Mouse (Mus musculus) intestine, postnatal 0 days (tissue): ENCODE measurements around the gene 1700037H04Rik. TPM values are rescaled to one million over a fixed set of nuclear protein-coding genes. Genes with fewer than 3 reads are reported as not detected.
"Not testable (repeated sequence)": the region's sequence is repeated elsewhere in the genome, so short reads cannot be mapped to it uniquely, and the experiment has no call there.

ENCODE experiments used
- ATAC-seq: fragments of 200-750 bp; cut with Nextera tagmentation; 2 replicates; pipeline ENCODE4 v1.8.0; 2017; ENCODE audit warnings: mild to moderate bottlenecking, moderate TSS enrichment, moderate library complexity
- H3K27ac ChIP-seq: fragments of 300-500 bp; sonication (generic); 2 replicates; pipeline ENCODE4 v1.5.1; 2014; ENCODE audit warnings: mild to moderate bottlenecking, low read depth, low read length, moderate library complexity
- H3K27me3 ChIP-seq: fragments of 300-500 bp; sonication (generic); replicated peaks from 2 replicates; pipeline ENCODE4 v1.6.1; 2014; ENCODE audit warnings: low read length, mixed read lengths; ENCODE audit not compliant: control insufficient read depth, insufficient read depth
- H3K36me3 ChIP-seq: fragments of 300-500 bp; sonication (generic); 2 replicates; pipeline ENCODE4 v1.6.1; 2014; ENCODE audit warnings: mild to moderate bottlenecking, moderate library complexity; ENCODE audit not compliant: control insufficient read depth, insufficient read depth
- H3K4me1 ChIP-seq: fragments of 300-500 bp; sonication (generic); replicated peaks from 2 replicates; pipeline ENCODE4 v1.6.1; 2014; ENCODE audit warnings: antibody characterized with exemption, low read length, mixed read lengths; ENCODE audit not compliant: control insufficient read depth, insufficient read depth
- H3K4me2 ChIP-seq: fragments of 300-500 bp; sonication (generic); replicated peaks from 2 replicates; pipeline ENCODE4 v1.6.1; 2014; ENCODE audit warnings: low read depth, mild to moderate bottlenecking, moderate library complexity
- H3K4me3 ChIP-seq: fragments of 300-500 bp; sonication (generic); 2 replicates; pipeline ENCODE4 v1.5.1; 2014; ENCODE audit warnings: low read depth, low read length
- H3K9ac ChIP-seq: fragments of 300-500 bp; sonication (generic); 2 replicates; pipeline ENCODE4 v1.6.1; 2014; ENCODE audit warnings: mild to moderate bottlenecking, low read depth, low read length
- H3K9me3 ChIP-seq: fragments of 300-500 bp; sonication (generic); 2 replicates; pipeline ENCODE4 v1.6.1; 2016; ENCODE audit warnings: mixed run types; ENCODE audit not compliant: control insufficient read depth
- CTCF ChIP-seq: sonication (generic); IDR thresholded peaks from 2 replicates; pipeline ENCODE4 v1.5.1; 2016; ENCODE audit warnings: low read depth, mild to moderate bottlenecking, control low read depth, antibody characterized with exemption, moderate library complexity
- WGBS: fragments of 180-500 bp; shearing (Covaris S2); extraction: QIAGEN DNeasy Blood & Tissue Kit; methylation state at CpG from one replicate; pipeline ENCODE4 v1.1.7; 2014; 5-methylcytosine and 5-hydroxymethylcytosine counted together
- polyA plus RNA-seq: library from polyadenylated mRNA; unstranded; fragments of >200 nt; fragmentation: Nextera tagmentation; extraction: Ambion mirVana; gene quantifications from 2 replicates; pipeline ENCODE4 v1.2.1, GENCODE M21; 2015

The 1700037H04Rik gene
- polyA plus RNA-seq, 1 experiment from 2014 or later: 145 TPM

DNA sequence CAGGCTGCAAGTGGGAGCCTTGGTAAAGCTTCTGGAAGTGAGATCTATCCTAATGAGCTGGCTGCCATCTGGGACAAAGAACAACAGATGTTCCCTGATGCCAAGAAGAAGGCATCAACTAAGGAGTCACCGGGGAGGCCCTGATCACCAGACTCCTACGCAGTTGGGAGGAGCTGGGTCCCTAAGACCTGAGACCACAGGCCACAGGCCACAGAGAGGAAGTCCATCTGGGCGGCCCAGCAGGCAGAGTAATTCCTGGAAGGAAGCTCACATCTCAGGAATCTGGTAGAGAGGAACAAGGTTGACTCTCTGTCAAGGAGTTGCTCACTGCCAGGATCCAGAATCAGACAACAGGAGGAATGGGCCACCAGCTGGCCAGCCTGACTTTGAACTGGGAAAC, 35.7 kb downstream of the 1700037H04Rik start:
- H3K27ac ChIP-seq: no peak overlapping the region
- peaks cover 6% of the 10 kb centered on the region; the same call in 1 of the 2 replicates for H3K4me1 ChIP-seq
- H3K9ac ChIP-seq: no peak overlapping the region
- ATAC-seq: no peak
- no peak overlapping the region for H3K4me2 ChIP-seq
- H3K9me3 ChIP-seq: no peaks in the 10 kb centered on the region
- H3K27me3 ChIP-seq: no peaks in the 10 kb centered on the region
- no peak for TF ChIP-seq CTCF
- no peak overlapping the region for H3K4me3 ChIP-seq
- 70% methylated on average over 3 of the region's 3 CpGs for WGBS
- H3K36me3 ChIP-seq: no peaks in the 10 kb centered on the region

DNA sequence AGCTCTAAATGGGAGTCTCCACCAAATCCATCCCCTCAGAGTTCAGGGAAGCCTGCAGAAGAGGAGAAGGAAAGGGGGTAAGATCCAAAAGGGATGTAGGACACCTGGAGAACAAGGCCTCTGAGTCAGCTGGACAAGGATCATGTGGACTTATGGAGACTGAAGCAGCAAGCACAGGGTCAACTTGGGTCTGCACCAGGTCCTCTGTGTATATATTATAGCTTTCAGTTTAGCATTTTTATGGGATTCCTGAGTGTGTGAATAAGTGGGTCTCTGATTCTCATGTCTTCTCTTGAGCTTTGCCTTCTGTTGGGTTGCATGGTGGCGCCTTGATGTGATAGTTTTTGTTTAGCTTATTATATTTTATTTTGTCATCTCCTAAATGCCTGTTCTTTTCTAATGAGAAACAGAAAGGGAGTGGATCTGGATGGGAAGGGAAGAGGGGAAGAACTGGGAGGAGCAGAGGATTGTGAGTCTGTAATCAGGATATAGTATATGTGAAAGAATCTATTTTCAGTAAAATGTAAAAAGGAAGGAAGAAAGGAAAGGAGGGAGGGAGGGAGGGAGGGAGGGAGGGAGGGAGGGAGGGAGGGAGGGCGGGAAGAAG, 40.8 kb downstream of the 1700037H04Rik start:
- ATAC-seq: no peak
- no peak overlapping the region for H3K9ac ChIP-seq
- no peaks in the 10 kb centered on the region for H3K4me1 ChIP-seq
- H3K4me2 ChIP-seq: no peak overlapping the region
- no peak overlapping the region for H3K27ac ChIP-seq
- no peak for TF ChIP-seq CTCF
- H3K4me3 ChIP-seq: no peak overlapping the region
- H3K9me3 ChIP-seq: no peaks in the 10 kb centered on the region
- H3K36me3 ChIP-seq: no peaks in the 10 kb centered on the region
- WGBS: 65% methylated on average over 2 of the region's 2 CpGs
- no peaks in the 10 kb centered on the region for H3K27me3 ChIP-seq

DNA sequence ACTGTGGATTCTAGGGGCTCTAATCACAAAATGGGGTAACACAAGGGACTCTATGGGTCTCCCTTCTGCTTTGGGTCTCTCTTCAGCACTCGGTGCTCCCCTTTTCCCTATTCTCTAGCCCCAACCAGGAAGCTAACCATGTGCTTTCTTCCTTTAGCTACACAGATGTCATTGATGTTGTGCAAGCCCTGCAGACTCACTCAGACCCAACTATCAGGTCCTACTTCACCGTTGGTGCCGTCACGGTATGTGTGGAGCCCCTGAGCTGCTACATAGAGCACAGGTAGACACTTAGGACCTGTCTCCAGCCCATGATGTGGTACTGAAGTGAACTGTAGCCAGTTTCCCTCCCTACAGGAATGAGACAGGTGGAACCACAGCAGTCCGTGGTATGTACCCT, 53.9 kb downstream of the 1700037H04Rik start:
- TF ChIP-seq CTCF: no peak
- Histone ChIP-seq H3K4me2 (no peak overlapping the region), H3K27me3 (no peaks in the 10 kb centered on the region), H3K4me1 (no peaks in the 10 kb centered on the region), H3K36me3 (no peaks in the 10 kb centered on the region), H3K9me3 (no peaks in the 10 kb centered on the region), H3K9ac (no peak overlapping the region), H3K27ac (no peak overlapping the region), H3K4me3 (no peak overlapping the region)
- ATAC-seq: no peak
- 86% methylated on average over 5 of the region's 5 CpGs for WGBS

DNA sequence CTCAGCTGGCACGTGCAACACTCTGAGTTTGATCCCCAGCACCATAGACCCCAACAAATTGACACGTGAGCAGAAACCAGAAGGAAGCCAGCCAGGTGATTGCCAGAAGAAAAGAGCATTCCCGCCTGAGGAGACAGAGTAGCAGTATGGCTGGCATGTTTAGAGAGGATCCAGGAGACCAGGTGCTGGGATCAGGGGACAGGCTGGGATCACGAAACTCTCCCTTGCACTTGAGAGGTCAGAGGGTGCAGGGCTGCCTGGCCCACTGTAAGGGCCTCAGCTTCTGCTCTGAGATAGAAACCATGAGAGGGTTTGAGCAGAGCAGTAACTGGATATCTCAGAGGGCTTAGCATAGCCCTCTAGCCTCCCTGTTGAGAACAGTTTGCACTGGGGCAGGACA, 54.8 kb downstream of the 1700037H04Rik start:
- H3K9me3 ChIP-seq, ATAC-seq, H3K27me3 ChIP-seq, H3K9ac ChIP-seq, H3K4me3 ChIP-seq, H3K36me3 ChIP-seq, H3K4me1 ChIP-seq, H3K4me2 ChIP-seq, H3K27ac ChIP-seq: not testable (repeated sequence)
- 69% methylated on average over 4 of the region's 4 CpGs for WGBS

DNA sequence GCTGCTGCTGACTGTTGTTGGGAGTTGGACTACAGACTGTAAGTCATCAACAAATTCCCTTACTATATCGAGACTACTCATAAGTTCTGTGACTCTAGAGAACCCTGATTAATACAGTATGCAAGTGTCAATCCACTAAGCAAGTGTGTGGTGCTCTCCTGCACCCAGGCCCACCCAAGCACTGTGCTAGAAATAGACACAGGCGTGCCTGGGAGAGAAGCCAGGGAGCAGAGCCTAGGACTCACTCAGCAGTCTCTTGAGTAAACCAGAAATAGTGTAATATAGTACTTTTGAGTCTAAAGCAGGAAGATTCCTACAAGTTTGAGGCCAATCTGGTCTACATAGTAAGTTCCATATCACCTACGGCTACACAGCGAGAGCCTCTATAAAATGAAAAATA, 55.9 kb downstream of the 1700037H04Rik start:
- ATAC-seq: no peak
- no peaks in the 10 kb centered on the region for H3K9me3 ChIP-seq
- WGBS: 79% methylated on average over 4 of the region's 4 CpGs
- no peak overlapping the region for H3K4me3 ChIP-seq
- H3K27ac ChIP-seq: no peak overlapping the region
- no peaks in the 10 kb centered on the region for H3K4me1 ChIP-seq
- H3K4me2 ChIP-seq: no peak overlapping the region
- H3K36me3 ChIP-seq: no peaks in the 10 kb centered on the region
- no peak for TF ChIP-seq CTCF
- H3K27me3 ChIP-seq: no peaks in the 10 kb centered on the region
- H3K9ac ChIP-seq: no peak overlapping the region

DNA sequence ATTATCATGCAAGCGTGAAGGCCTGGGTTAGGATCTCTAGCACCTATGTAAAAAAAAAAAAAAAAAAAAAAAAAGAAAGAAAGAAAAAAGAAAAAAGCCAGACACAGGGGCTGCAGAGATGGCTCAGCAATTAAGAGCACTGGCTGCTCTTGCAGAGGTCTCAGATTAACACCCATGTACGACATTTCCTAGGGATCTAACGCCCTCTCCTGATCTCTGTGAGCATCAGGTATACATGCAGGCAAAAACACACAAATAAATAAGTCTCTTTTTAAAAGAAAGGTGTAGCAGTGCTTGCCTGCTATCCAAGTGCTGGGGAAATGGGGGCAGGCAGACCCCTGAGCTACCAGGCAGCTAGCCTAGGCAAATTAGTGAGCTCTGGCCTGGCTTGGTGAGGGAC, 58.4 kb downstream of the 1700037H04Rik start:
- Histone ChIP-seq H3K4me1 (no peaks in the 10 kb centered on the region), H3K27me3 (no peaks in the 10 kb centered on the region), H3K9ac (no peak overlapping the region), H3K4me3 (no peak overlapping the region), H3K4me2 (no peak overlapping the region), H3K9me3 (no peaks in the 10 kb centered on the region), H3K36me3 (no peaks in the 10 kb centered on the region), H3K27ac (no peak overlapping the region)
- ATAC-seq: no peak
- TF ChIP-seq CTCF: no peak
- WGBS: 79% methylated on average over 3 of the region's 3 CpGs

DNA sequence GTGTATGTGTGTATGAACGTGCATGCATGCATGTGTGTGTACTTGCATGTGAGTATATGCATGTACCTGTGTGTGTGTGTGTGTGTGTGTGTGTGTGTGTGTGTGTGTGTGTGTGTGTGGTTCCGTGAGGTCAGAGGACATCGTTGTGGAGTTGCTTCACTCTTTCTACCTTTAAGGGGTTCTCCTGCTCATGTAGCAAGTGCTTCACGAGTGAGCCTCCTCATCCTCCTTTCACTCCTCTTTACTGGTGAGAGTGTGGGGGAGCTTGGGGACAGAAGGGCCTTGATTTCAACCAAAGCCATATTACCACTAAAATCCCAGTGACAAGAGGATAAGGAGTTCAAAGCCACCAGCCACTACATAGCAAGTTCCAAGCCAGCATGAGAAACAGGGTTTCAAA, 62.8 kb downstream of the 1700037H04Rik start:
- no peak overlapping the region for H3K27ac ChIP-seq
- H3K4me1 ChIP-seq: no peaks in the 10 kb centered on the region
- no peaks in the 10 kb centered on the region for H3K9me3 ChIP-seq
- H3K4me3 ChIP-seq: no peak overlapping the region
- ATAC-seq: no peak
- 81% methylated on average over 4 of the region's 4 CpGs for WGBS
- H3K9ac ChIP-seq: no peak overlapping the region
- H3K36me3 ChIP-seq: no peaks in the 10 kb centered on the region
- TF ChIP-seq CTCF: no peak
- H3K27me3 ChIP-seq: no peaks in the 10 kb centered on the region
- no peak overlapping the region for H3K4me2 ChIP-seq

Other genes starting within 250 kb of the 1700037H04Rik start
- gene Gfra4, start 117.0 kb downstream of the 1700037H04Rik start, polyA plus RNA-seq: 3.8 and 5.7 TPM in 2 replicates
- gene Adam33, start 96.3 kb downstream of the 1700037H04Rik start, polyA plus RNA-seq: 2.7 and 5.1 TPM in 2 replicates
- 0.20 and 0.30 TPM in 2 replicates for gene Siglec1, start 73.3 kb downstream of the 1700037H04Rik start, polyA plus RNA-seq
- 2.1 and 2.3 TPM in 2 replicates for gene Hspa12b, start 32.8 kb downstream of the 1700037H04Rik start, polyA plus RNA-seq
- gene Gm11037, start 26.6 kb downstream of the 1700037H04Rik start, polyA plus RNA-seq: not detected in 2 replicates
- 15.9 and 17.4 TPM in 2 replicates for gene Cenpb, start 20.0 kb upstream of the 1700037H04Rik start, polyA plus RNA-seq
- 10.9 and 12.4 TPM in 2 replicates for gene Cdc25b, start 26.9 kb upstream of the 1700037H04Rik start, polyA plus RNA-seq
- gene Spef1, start 27.2 kb upstream of the 1700037H04Rik start, polyA plus RNA-seq: 2.0 and 2.1 TPM in 2 replicates
- gene Ap5s1, start 47.0 kb upstream of the 1700037H04Rik start, polyA plus RNA-seq: 37.3 and 37.5 TPM in 2 replicates
- gene Mavs, start 74.0 kb upstream of the 1700037H04Rik start, polyA plus RNA-seq: 27.2 and 28.5 TPM in 2 replicates
- gene Pank2, start 102.4 kb upstream of the 1700037H04Rik start, polyA plus RNA-seq: 32.4 and 35.1 TPM in 2 replicates
- 1.1 and 1.4 TPM in 2 replicates for gene Rnf24, start 192.8 kb upstream of the 1700037H04Rik start, polyA plus RNA-seq